Mouse (Mus musculus): ENCODE data around the gene Eml1.

The Eml1 gene

GRCm38 (mm10) chr12:108370596-108371428 is at the start of gene Eml1:
Gene Eml1 (plus strand): TSS chr12:108370957.
- DNase-seq = peak; percentile 78 to 85

GRCm38 (mm10) chr12:108326401-108326800 is 44.4 kb upstream of the Eml1 start:
- no peak for DNase-seq

GRCm38 (mm10) chr12:108327889-108328491 is 42.8 kb upstream of the Eml1 start:
- DNase-seq = peak; percentile 25 to 64

- DNase-seq = peak; percentile 92
Measured at GRCm38 (mm10) chr12:108333056-108333455, 37.7 kb upstream of the Eml1 start.

GRCm38 (mm10) chr12:108333481-108333882 is 37.3 kb upstream of the Eml1 start:
- no peak for DNase-seq

GRCm38 (mm10) chr12:108333895-108334445 is 36.8 kb upstream of the Eml1 start, which contains the start of gene Cyp46a1:
Gene Cyp46a1 (plus strand): TSS chr12:108334381.
- peak; percentile 99 for DNase-seq

GRCm38 (mm10) chr12:108334529-108334928 is 36.2 kb upstream of the Eml1 start:
- no peak for DNase-seq

- DNase-seq = peak in 1 of 2 experiments; percentile 48
Measured at GRCm38 (mm10) chr12:108338572-108339190, 32.1 kb upstream of the Eml1 start.

GRCm38 (mm10) chr12:108348151-108348550 is 22.6 kb upstream of the Eml1 start:
- DNase-seq = no peak

- DNase-seq = peak in 1 of 2 experiments; percentile 41
Measured at GRCm38 (mm10) chr12:108349026-108349425, 21.7 kb upstream of the Eml1 start.

GRCm38 (mm10) chr12:108350931-108351330 is 19.8 kb upstream of the Eml1 start:
- no peak for DNase-seq

- no peak for DNase-seq
Measured at GRCm38 (mm10) chr12:108352371-108353136, 18.2 kb upstream of the Eml1 start.

GRCm38 (mm10) chr12:108354284-108354683 is 16.5 kb upstream of the Eml1 start:
- DNase-seq = no peak

GRCm38 (mm10) chr12:108355271-108355670 is 15.5 kb upstream of the Eml1 start:
- no peak for DNase-seq

GRCm38 (mm10) chr12:108355986-108356385 is 14.8 kb upstream of the Eml1 start:
- DNase-seq = no peak

GRCm38 (mm10) chr12:108363796-108364195 is 7.0 kb upstream of the Eml1 start:
- DNase-seq = peak; percentile 84 to 89

GRCm38 (mm10) chr12:108365340-108365739 is 5.4 kb upstream of the Eml1 start:
- peak; percentile 79 to 88 for DNase-seq

- DNase-seq = peak in 1 of 2 experiments; percentile 32
Measured at GRCm38 (mm10) chr12:108365868-108366267, 4.9 kb upstream of the Eml1 start.

GRCm38 (mm10) chr12:108367909-108368308 is 2.8 kb upstream of the Eml1 start:
- peak; percentile 37 to 71 for DNase-seq

GRCm38 (mm10) chr12:108368921-108369320 is 1.8 kb upstream of the Eml1 start:
- DNase-seq = no peak

GRCm38 (mm10) chr12:108371429-108371765 is 640 bp downstream of the Eml1 start:
- peak in 1 of 2 experiments; percentile 40 for DNase-seq

- no peak for DNase-seq
Measured at GRCm38 (mm10) chr12:108372241-108372640, 1.5 kb downstream of the Eml1 start.

- DNase-seq = no peak
Measured at GRCm38 (mm10) chr12:108373611-108374010, 2.9 kb downstream of the Eml1 start.

All from lung, postnatal 4 days (tissue).